Mouse (Mus musculus) embryonic stem cell, embryonic (primary cell): ENCODE results near the gene Tuba1c.

Experiments
- CTCF ChIA-PET, 4 experiments: fragments of 300-600 bp in 2 of 4; fragments of 350-600 bp in 2 of 4; sonication (Branson Sonifier 250); formaldehyde crosslinking; loops; one replicate each; lab custom pipeline; 2022; ENCODE audit warnings: inconsistent platforms in 2 of 4; lab: Charles Lee
- POLR2A ChIA-PET, 4 experiments: fragments of 300-600 bp in 2 of 4; fragments of 350-600 bp in 2 of 4; sonication (Branson Sonifier 250); formaldehyde crosslinking; loops; one replicate each; lab custom pipeline; 2022; ENCODE audit warnings: antibody characterized with exemption in 4 of 4, inconsistent platforms in 1 of 4; lab: Charles Lee

The Tuba1c gene

DNA sequence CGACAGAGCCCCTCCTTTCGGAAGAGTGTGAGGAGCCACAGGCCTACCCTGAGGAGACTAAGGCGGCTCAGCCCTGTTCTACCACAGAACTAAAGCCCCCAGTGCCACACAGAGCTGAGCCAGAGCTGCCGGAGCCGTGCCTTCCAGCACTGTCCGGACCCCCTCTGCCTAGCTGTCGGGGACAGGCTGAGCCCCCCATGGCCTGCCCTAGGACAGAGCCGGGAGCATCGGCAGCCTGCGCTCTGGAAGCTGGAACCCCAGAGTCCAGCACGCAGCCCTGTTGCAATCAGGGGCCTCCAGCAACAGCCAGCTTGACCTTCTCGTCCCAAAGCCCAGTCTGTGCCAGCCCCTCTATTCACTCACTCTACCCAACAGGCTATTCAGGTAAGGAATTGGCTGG is 52.6 kb downstream of the Tuba1c start:
- ChIA-PET CTCF (interaction anchor here in 3 of 4 experiments (0.6 to 1.9 kb wide), 13 partner anchors 7 to 822 kb away, joined by 3 to 10 read pairs (median 3); partner anchors contain the start of genes Dnajc22 (in 1 of the 3) and Tuba1c (in 1 of the 3)), POLR2A (interaction anchor here in 3 of 4 experiments (0.5 to 1.8 kb wide), 8 partner anchors 10 to 52 kb away, joined by 3 to 7 read pairs (median 4); partner anchors contain the start of genes Tuba1c (in 2 of the 3) and Prph (in 1 of the 3))

DNA sequence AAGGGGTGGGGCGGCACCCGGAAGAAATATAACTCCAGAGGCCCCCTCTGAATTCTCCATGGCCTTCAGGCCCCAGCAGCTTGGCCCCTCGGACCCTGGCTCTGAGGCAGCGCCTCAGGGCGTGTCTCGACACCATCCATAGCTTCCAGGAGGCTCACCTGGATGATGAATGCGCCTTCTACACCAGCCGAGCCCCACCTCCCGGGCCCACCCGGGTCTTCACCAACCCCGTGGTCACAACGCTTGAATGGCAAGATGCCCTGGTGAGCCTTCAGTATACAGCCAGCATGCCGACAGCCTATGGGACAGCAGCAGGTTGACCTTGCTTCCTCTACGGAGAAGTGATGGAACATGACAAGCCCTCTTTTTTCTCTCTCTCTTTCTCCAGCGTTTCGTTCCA is 53.1 kb downstream of the Tuba1c start:
- ChIA-PET CTCF (interaction anchor here (0.7 to 2.0 kb wide), 12 partner anchors 8 to 821 kb away, joined by 3 to 11 read pairs (median 4); partner anchors contain the start of gene Dnajc22 (in 3 of the 4)), POLR2A (interaction anchor here in 3 of 4 experiments (0.5 to 4.3 kb wide), 10 partner anchors 7 to 252 kb away, joined by 3 to 46 read pairs (median 5); partner anchors contain the start of genes Tuba1c (in 2 of the 3), Prkag1 (in 1 of the 3) and Troap (in 1 of the 3))

DNA sequence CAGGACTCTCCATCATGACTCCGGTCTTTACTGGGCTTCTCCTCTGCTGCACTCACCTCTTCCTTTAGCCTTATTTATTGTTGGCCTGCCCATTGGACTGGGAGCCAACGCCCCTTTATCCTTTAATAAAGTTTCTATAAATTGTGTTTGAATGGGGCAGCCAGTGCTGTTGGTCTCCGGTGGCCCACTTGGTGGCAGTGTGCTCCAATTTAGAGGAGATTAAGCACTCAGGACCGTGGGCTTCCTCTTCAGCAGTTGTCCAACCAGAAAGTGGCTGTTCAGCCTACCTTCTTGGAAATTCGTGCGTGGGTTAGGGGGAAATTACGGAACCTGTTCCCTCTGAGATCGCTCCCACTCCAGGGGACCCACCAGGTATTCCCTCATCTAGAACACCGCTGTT is 53.6 kb downstream of the Tuba1c start:
- ChIA-PET POLR2A (interaction anchor here in 3 of 4 experiments (0.5 to 4.3 kb wide), 9 partner anchors 7 to 285 kb away, joined by 3 to 46 read pairs (median 3); partner anchors contain the start of genes Prkag1 (in 1 of the 3), Troap (in 1 of the 3) and Tuba1c (in 1 of the 3)), CTCF (interaction anchor here in 3 of 4 experiments (0.9 to 2.0 kb wide), 10 partner anchors 9 to 32 kb away, joined by 3 to 11 read pairs (median 6); partner anchors contain the start of genes Dnajc22 (in 3 of the 3) and Troap (in 2 of the 3))

DNA sequence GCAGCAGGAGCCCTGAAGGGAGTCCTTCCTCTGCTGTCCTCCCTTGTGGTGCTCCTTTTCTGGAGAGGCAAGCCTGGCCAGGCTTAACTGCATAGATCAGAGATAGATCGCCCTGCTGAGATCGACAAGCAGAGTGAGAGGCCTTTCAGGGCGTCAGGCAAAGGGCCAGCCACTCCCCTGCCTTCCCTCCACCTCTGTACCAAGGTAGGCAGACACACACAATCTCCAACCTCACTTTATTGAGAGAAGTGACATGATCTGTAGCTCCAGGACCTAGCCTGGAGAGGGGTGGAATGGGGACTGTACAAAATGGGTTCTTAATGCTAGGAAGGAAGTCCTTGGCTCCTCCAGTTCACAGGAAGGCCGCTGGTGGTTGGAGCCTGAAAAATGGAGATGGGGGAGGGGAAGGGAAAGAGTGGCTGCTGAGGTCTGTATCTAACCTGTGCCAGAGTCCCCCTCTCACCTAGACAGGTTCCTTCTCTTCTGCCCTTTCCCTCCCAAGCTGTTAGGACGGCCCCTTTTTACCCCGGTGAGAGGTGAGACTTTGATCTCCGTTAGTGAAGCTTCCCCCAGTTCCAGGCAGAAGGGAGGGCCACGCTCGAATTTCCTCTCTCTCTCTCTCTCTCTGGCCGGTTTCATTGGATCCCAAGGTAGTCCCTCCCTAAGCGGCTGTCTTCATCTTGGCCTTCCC is 54.3 kb downstream of the Tuba1c start:
- POLR2A ChIA-PET = interaction anchor here (0.6 to 4.3 kb wide), 18 partner anchors 8 to 406 kb away, joined by 3 to 46 read pairs (median 4); partner anchors contain the start of genes Troap (in 3 of the 4), Prkag1 (in 1 of the 4) and Tuba1c (in 1 of the 4)
- CTCF ChIA-PET = interaction anchor here in 3 of 4 experiments (0.7 to 2.0 kb wide), 12 partner anchors 9 to 170 kb away, joined by 3 to 11 read pairs (median 5); partner anchors contain the start of genes Dnajc22 (in 3 of the 3) and Troap (in 2 of the 3)

DNA sequence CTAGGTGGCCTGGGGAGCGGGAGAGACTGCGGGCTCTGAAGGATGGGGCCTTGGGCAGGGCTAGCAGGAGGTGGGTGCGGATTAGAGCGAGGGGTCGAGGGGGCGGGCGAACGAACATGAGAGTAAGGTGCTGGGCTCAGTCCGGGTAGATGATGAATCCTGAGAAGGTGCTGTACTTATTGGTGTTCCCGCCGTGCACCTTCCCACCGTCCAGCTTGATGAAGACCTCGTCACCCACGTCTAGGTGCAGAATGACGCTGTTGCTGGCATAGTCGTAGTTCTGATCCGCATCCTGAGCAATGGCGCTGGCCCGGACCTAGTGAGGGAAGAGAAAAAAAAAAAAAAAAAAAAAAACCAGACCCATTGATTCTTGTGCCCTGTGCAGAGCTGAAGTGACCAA is 54.9 kb downstream of the Tuba1c start:
- ChIA-PET POLR2A (interaction anchor here (0.6 to 4.3 kb wide), 16 partner anchors 9 to 407 kb away, joined by 3 to 46 read pairs (median 4); partner anchors contain the start of genes Troap (in 3 of the 4) and Tuba1c (in 1 of the 4)), CTCF (interaction anchor here (0.6 to 2.0 kb wide), 10 partner anchors 9 to 332 kb away, joined by 3 to 11 read pairs (median 4); partner anchors contain the start of genes Dnajc22 (in 2 of the 4) and Troap (in 1 of the 4))

DNA sequence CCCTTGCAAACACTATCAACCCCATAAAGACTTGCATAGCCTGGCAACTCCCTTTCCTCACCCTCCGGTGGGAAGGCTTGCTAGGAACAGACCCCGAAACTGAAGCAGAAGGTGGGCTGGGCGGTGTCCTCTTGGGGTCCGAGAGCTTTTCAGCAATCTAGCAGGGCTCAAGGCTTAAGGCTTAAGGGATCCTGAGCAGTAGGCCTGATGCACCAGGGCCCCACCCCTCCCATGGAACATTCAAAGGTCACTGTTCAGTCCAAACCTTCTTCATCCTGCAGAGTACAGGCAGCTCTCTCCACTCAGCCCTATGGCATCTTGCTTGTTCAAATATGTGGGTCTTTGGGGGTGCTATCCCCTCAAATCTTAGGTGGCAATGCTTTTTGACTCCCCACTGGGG is 56.3 kb downstream of the Tuba1c start:
- CTCF ChIA-PET = interaction anchor here (0.6 to 4.7 kb wide), 12 partner anchors 11 to 179 kb away, joined by 3 to 49 read pairs (median 5); partner anchors contain the start of gene Troap (in 2 of the 4)

DNA sequence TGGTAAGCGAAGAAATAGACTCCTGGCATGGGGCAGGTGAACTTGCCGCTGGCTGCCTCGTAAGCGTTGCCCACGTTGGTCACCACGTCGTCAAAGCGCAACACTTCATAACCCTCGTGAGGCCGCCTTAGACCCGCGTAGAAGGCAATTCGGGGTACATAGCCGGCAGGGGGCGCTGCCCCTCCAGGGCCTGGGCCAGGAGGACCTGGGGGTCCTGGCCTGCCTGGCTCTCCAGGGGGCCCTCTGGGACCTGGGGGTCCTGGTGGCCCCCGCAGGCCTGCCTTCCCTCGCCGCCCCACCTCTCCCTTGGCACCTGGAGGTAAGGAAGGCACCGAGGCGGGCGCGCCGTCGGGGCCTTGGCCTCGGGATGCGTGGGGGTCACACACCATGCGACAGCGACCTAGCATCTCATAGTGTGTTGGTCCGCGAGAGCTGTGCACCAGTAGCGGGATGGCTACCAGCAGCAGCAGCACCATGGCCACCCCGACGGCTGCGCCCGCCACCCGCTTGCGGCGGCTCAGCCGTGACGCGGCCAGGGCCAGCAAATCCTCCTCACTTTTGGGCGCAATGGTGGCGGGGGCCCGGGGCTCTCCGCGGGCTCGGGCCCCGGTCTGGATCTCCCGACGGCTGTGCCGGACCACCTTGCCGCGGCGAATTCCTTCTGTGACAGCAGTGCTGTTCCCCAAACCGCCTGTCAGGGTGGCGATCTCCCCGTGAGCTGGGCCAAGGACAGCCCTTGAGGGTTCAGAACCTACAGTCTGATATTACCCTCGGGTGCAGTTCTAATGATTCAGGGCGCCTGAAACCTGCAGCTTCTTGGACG is 57.8 kb downstream of the Tuba1c start, which contains the start of gene C1ql4:
TSS of gene C1ql4 (minus strand) at position 565 of the 823 bp plus-strand sequence.
- ChIA-PET CTCF (interaction anchor here (0.6 to 4.7 kb wide), 45 partner anchors 8 to 384 kb away, joined by 3 to 49 read pairs (median 4); partner anchors contain the start of genes Troap (in 3 of the 4), Prph (in 2 of the 4), Prkag1 (in 1 of the 4) and Tuba1c (in 1 of the 4)), POLR2A (interaction anchor here (0.5 to 4.7 kb wide), 35 partner anchors 10 to 232 kb away, joined by 3 to 46 read pairs (median 4); partner anchors contain the start of genes Troap (in 3 of the 4), Tuba1c (in 3 of the 4) and Prph (in 1 of the 4))

More for the DNA sequence above, 56.3 kb downstream of the Tuba1c start:
- POLR2A ChIA-PET = interaction anchor here in 3 of 4 experiments (0.6 to 4.7 kb wide), 12 partner anchors 10 to 67 kb away, joined by 3 to 46 read pairs (median 6); partner anchors contain the start of genes Troap (in 3 of the 3), Tuba1c (in 2 of the 3) and Prph (in 1 of the 3)
